ENCODE assay signal across 27 mouse cellular contexts in the genomic region with DNA sequence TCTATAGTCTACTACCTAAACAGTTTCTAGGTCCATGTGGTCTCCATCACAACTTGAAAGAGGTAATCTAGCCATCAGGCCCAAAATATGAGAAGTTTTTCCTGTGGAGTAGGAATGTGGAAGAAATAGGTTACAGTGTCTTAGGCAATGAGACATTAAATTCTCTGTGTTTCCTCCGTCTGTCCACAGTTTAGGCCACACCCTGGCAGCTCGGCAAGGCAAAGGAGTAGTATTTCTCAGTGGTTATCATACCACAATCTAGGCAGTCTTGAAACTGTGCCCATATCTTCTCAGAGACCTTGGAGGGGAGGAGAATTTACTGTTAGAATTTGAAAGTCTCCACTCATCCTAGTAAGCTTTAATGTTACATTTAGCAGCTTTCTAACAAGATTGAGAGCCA.
DNase-seq lines count a peak whose midpoint lies in the region; ATAC-seq and TF ChIP-seq lines count a peak whose summit lies in the region.
"Had no signal": no experiment of that assay in that cellular context is flagged by ENCODE, and none has a peak within 500 bp of the region (broad histone marks: within the 10 kb centered on the region; RNA-seq: fewer than 3 reads in every experiment).

No protein-coding gene starts in this region.

- TF ChIP-seq EP300 in MEL (IDR thresholded peaks at IDR 0.05; ENCODE audit: low read depth in 1 of 2, low read length in 2 of 2) = no peak; a peak in 1 of 4 replicates

- H3K36me3 ChIP-seq in embryonic facial prominence, embryonic 14.5 days (ENCODE audit: control insufficient read depth, insufficient read depth, low read length) = no peaks in the 10 kb centered on the region
- H3K36me3 ChIP-seq in embryonic facial prominence, embryonic 10.5 days (replicated peaks) = no peaks in the 10 kb centered on the region
- peaks cover 0 to 19% of the 10 kb centered on the region in 2 experiments; a peak in 2 of 4 replicates for H3K36me3 ChIP-seq in MEL (ENCODE audit: control insufficient read depth in 1 of 2, insufficient read depth in 2 of 2, low read length in 2 of 2)
- H3K36me3 ChIP-seq: embryonic facial prominence, embryonic 12.5 days; embryonic facial prominence, embryonic 15.5 days; forebrain, embryonic 10.5 days; forebrain, embryonic 12.5 days; G1E had no signal

- no peak overlapping the region for H3K4me3 ChIP-seq in embryonic facial prominence, embryonic 14.5 days (ENCODE audit: low read depth, low read length)
- no peak overlapping the region for H3K4me3 ChIP-seq in embryonic facial prominence, embryonic 10.5 days
- no peak overlapping the region for H3K4me3 ChIP-seq in MEL (ENCODE audit: control insufficient read depth in 1 of 2, insufficient read depth in 1 of 2, low read depth in 2 of 2, low read length in 2 of 2)
- H3K4me3 ChIP-seq: embryonic facial prominence, embryonic 12.5 days; embryonic facial prominence, embryonic 15.5 days; erythroblast, embryonic 14.5 days; forebrain, embryonic 10.5 days; forebrain, embryonic 12.5 days had no signal

- H3K4me2 ChIP-seq in embryonic facial prominence, embryonic 14.5 days (ENCODE audit: low read depth, low read length) = no peak overlapping the region
- H3K4me2 ChIP-seq: embryonic facial prominence, embryonic 12.5 days; embryonic facial prominence, embryonic 15.5 days; forebrain, embryonic 12.5 days had no signal

- WGBS in embryonic facial prominence, embryonic 14.5 days = 62% methylated on average over 2 of the region's 2 CpGs
- 84% methylated on average over 2 of the region's 2 CpGs for whole genome bisulfite sequencing in embryonic facial prominence, embryonic 10.5 days

- DNase-seq in embryonic facial prominence, embryonic 14.5 days (ENCODE audit: low spot score) = peak; percentile 12
- DNase-seq in embryonic facial prominence, embryonic 10.5 days (ENCODE audit: low spot score) = no peak
- DNase-seq in MEL (ENCODE audit: low read depth, low spot score) = peak; percentile 70
- no peak for DNase-seq in ovary, postnatal 14 days (ENCODE audit: low spot score)
- DNase-seq in right cerebral cortex, postnatal 36 days (ENCODE audit: low spot score in 2 of 2) = no peak
- DNase-seq: adrenal gland, adult 2 months; adrenal gland, postnatal 10 days; adrenal gland, postnatal 25 days; B cell, adult 2 months; cerebellum, adult 11 months; cerebellum, adult 18-20 months; cerebellum, adult 8-10 months; cerebellum, adult 9-11 months; cerebellum, postnatal 14 days; cerebellum, postnatal 36 days; embryo, embryonic 11 days had no signal

- no peak overlapping the region for H3K9ac ChIP-seq in embryonic facial prominence, embryonic 14.5 days (ENCODE audit: low read depth, low read length)
- no peak overlapping the region for H3K9ac ChIP-seq in MEL (ENCODE audit: control insufficient read depth, low read depth, low read length, poor library complexity, severe bottlenecking)
- H3K9ac ChIP-seq: embryonic facial prominence, embryonic 12.5 days; embryonic facial prominence, embryonic 15.5 days; forebrain, embryonic 12.5 days had no signal

- H3K4me1 ChIP-seq in embryonic facial prominence, embryonic 14.5 days (ENCODE audit: control insufficient read depth, insufficient read depth, low read length) = no peaks in the 10 kb centered on the region
- no peaks in the 10 kb centered on the region for H3K4me1 ChIP-seq in embryonic facial prominence, embryonic 10.5 days
- H3K4me1 ChIP-seq in MEL (ENCODE audit: control insufficient read depth in 1 of 2, insufficient read depth in 2 of 2, low read length in 2 of 2) = peaks cover 12 to 16% of the 10 kb centered on the region in 2 experiments
- H3K4me1 ChIP-seq: embryonic facial prominence, embryonic 12.5 days; embryonic facial prominence, embryonic 15.5 days; forebrain, embryonic 10.5 days; forebrain, embryonic 12.5 days had no signal

- H3K9me3 ChIP-seq in embryonic facial prominence, embryonic 14.5 days (ENCODE audit: control insufficient read depth, low read length) = no peaks in the 10 kb centered on the region
- no peaks in the 10 kb centered on the region for H3K9me3 ChIP-seq in embryonic facial prominence, embryonic 10.5 days
- H3K9me3 ChIP-seq in MEL (replicated peaks; ENCODE audit: insufficient read depth, low read length) = no peaks in the 10 kb centered on the region
- H3K9me3 ChIP-seq: embryonic facial prominence, embryonic 12.5 days; embryonic facial prominence, embryonic 15.5 days; forebrain, embryonic 10.5 days; forebrain, embryonic 12.5 days; G1E had no signal

- ATAC-seq in embryonic facial prominence, embryonic 14.5 days (ENCODE audit: low read depth) = no peak
- ATAC-seq in megakaryocyte progenitor cell, adult 5-6 weeks (replicated peaks; ENCODE audit: poor library complexity) = peak; percentile 73
- ATAC-seq: CD4-positive, CD25-positive, alpha-beta regulatory T cell, adult 4 months; forebrain, embryonic 14.5 days; forebrain, embryonic 16.5 days had no signal

- H3K27me3 ChIP-seq in embryonic facial prominence, embryonic 14.5 days (replicated peaks; ENCODE audit: control insufficient read depth, insufficient read depth, low read length) = no peaks in the 10 kb centered on the region
- no peaks in the 10 kb centered on the region for H3K27me3 ChIP-seq in embryonic facial prominence, embryonic 10.5 days (replicated peaks; ENCODE audit: low read depth, poor library complexity, severe bottlenecking)
- H3K27me3 ChIP-seq in MEL (ENCODE audit: control insufficient read depth in 1 of 2, insufficient read depth in 2 of 2, low read length in 2 of 2) = no peaks in the 10 kb centered on the region
- H3K27me3 ChIP-seq: CH12.LX; embryonic facial prominence, embryonic 12.5 days; embryonic facial prominence, embryonic 15.5 days; forebrain, embryonic 12.5 days had no signal

- no peaks in the 10 kb centered on the region for H3K79me2 ChIP-seq in MEL (ENCODE audit: control insufficient read depth, insufficient read depth, low read length, poor library complexity)

- no peak for TF ChIP-seq RAD21 in MEL (IDR thresholded peaks at IDR 0.05; ENCODE audit: low read depth, low read length)

- no peak for TF ChIP-seq POLR2A in MEL (IDR thresholded peaks at IDR 0.05; ENCODE audit: control insufficient read depth in 1 of 2, insufficient read depth in 1 of 2, low read depth in 1 of 2, low read length in 2 of 2, poor library complexity in 1 of 2)

- no peak for TF ChIP-seq CTCF in MEL (IDR thresholded peaks at IDR 0.05 in 2 of 3, conservative IDR thresholded peaks at IDR 0.05 in 1 of 3; ENCODE audit: control insufficient read depth in 1 of 3, insufficient read depth in 1 of 3, low read depth in 2 of 3, low read length in 3 of 3, poor library complexity in 1 of 3, severe bottlenecking in 1 of 3)

- no peak overlapping the region for H3K27ac ChIP-seq in embryonic facial prominence, embryonic 14.5 days (replicated peaks; ENCODE audit: low read depth, low read length)
- H3K27ac ChIP-seq in embryonic facial prominence, embryonic 10.5 days (replicated peaks) = no peak overlapping the region
- H3K27ac ChIP-seq in MEL (ENCODE audit: control insufficient read depth, low read depth, low read length) = no peak overlapping the region
- H3K27ac ChIP-seq: embryonic facial prominence, embryonic 12.5 days; embryonic facial prominence, embryonic 15.5 days; forebrain, embryonic 10.5 days; forebrain, embryonic 12.5 days had no signal

TF ChIP-seq in MEL, 35 proteins besides CTCF, POLR2A, EP300 and RAD21:
- TF ChIP-seq NRF1 (IDR thresholded peaks at IDR 0.05; ENCODE audit: insufficient read depth, low read depth, low read length, poor library complexity, severe bottlenecking) = no peak
- TF ChIP-seq GATA1 (IDR thresholded peaks at IDR 0.05; ENCODE audit: low read depth, low read length) = peak; percentile 71

Comparison
In these comparisons a context has a peak if more than half of its experiments do, and no peak if none do; other contexts are left out.
1. DNase-seq: peak in embryonic facial prominence, embryonic 14.5 days (single experiment) and MEL (single experiment); none in embryonic facial prominence, embryonic 10.5 days (single experiment), ovary, postnatal 14 days (single experiment) and right cerebral cortex, postnatal 36 days (0 of 2).